Mouse (Mus musculus): Measurements from ENCODE around the gene Slc31a2. TPM values are rescaled to one million over a fixed set of nuclear protein-coding genes. Genes with fewer than 3 reads are reported as not detected.

Gene Slc31a2
- polyA plus RNA-seq, 1 experiment from 2014 or later: 28.0 TPM

Other genes starting within 250 kb of the Slc31a2 start
- gene Mup20, start 208.4 kb upstream of the Slc31a2 start, polyA plus RNA-seq (2015; fragmentation: Nextera tagmentation; extraction: Ambion mirVana): not detected in 2 replicates
- gene Mup3, start 175.2 kb upstream of the Slc31a2 start, polyA plus RNA-seq (2015; fragmentation: Nextera tagmentation; extraction: Ambion mirVana): not detected in 2 replicates
- gene Mup21, start 111.7 kb upstream of the Slc31a2 start, polyA plus RNA-seq (2015; fragmentation: Nextera tagmentation; extraction: Ambion mirVana): not detected in 2 replicates
- gene Zfp37, start 31.5 kb upstream of the Slc31a2 start, polyA plus RNA-seq (2015; fragmentation: Nextera tagmentation; extraction: Ambion mirVana): 6.6 and 7.7 TPM in 2 replicates
- gene Fkbp15, start 98.0 kb downstream of the Slc31a2 start, polyA plus RNA-seq (2015; fragmentation: Nextera tagmentation; extraction: Ambion mirVana): 29.8 and 30.2 TPM in 2 replicates
- gene Slc31a1, start 98.2 kb downstream of the Slc31a2 start, polyA plus RNA-seq (2015; fragmentation: Nextera tagmentation; extraction: Ambion mirVana): 62.9 and 74.4 TPM in 2 replicates
- gene Cdc26, start 146.1 kb downstream of the Slc31a2 start, polyA plus RNA-seq (2015; fragmentation: Nextera tagmentation; extraction: Ambion mirVana): 127 and 128 TPM in 2 replicates
- 16.6 and 18.3 TPM in 2 replicates for gene Prpf4, start 146.2 kb downstream of the Slc31a2 start, polyA plus RNA-seq (2015; fragmentation: Nextera tagmentation; extraction: Ambion mirVana)
- gene Rnf183, start 172.7 kb downstream of the Slc31a2 start, polyA plus RNA-seq (2015; fragmentation: Nextera tagmentation; extraction: Ambion mirVana): 0.26 and 0.34 TPM in 2 replicates
- 6.8 and 8.0 TPM in 2 replicates for gene Wdr31, start 208.3 kb downstream of the Slc31a2 start, polyA plus RNA-seq (2015; fragmentation: Nextera tagmentation; extraction: Ambion mirVana)
- 29.3 and 35.5 TPM in 2 replicates for gene Bspry, start 217.5 kb downstream of the Slc31a2 start, polyA plus RNA-seq (2015; fragmentation: Nextera tagmentation; extraction: Ambion mirVana)
- gene Hdhd3, start 240.9 kb downstream of the Slc31a2 start, polyA plus RNA-seq (2015; fragmentation: Nextera tagmentation; extraction: Ambion mirVana): 30.0 and 32.1 TPM in 2 replicates